Mouse (Mus musculus) brain, embryonic 14.5 days (tissue): ENCODE measurements around the gene Gm10722.
"Not testable (repeated sequence)": the region's sequence is repeated elsewhere in the genome, so short reads cannot be mapped to it uniquely, and the experiment has no call there.

Experiments
- CTCF ChIP-seq: fragments of 200-500 bp; IDR thresholded peaks from 2 replicates; pipeline ENCODE4 v1.5.1; 2012; ENCODE audit warnings: inconsistent platforms, mild to moderate bottlenecking, moderate library complexity, borderline replicate concordance; ENCODE audit not compliant: insufficient read depth, insufficient read length; ENCODE audit errors: extremely low read depth
- POLR2A ChIP-seq: fragments of 200-500 bp; IDR thresholded peaks from 2 replicates; pipeline ENCODE4 v1.6.1; 2012; ENCODE audit warnings: mild to moderate bottlenecking, inconsistent platforms, borderline replicate concordance; ENCODE audit not compliant: poor library complexity, insufficient read depth, insufficient read length, severe bottlenecking; ENCODE audit errors: extremely low read depth

DNA sequence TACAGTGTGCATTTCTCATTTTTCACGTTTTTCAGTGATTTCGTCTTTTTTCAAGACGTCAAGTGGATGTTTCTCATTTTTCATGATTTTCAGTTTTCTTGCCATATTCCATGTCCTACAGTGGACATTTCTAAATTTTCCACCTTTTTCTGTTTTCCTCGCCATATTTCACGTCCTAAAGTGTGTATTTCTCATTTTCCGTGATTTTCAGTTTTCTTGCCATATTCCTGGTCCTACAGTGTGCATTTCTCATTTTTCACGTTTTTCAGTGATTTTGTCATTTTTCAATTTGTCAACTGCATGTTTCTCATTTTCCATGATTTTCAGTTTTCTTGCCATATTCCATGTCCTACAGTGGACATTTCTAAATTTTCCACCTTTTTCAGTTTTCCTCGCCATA, 33.6 kb downstream of the Gm10722 start, which contains the start of gene Gm17535:
- not testable (repeated sequence) for TF ChIP-seq POLR2A, CTCF
